Mouse (Mus musculus): ENCODE results near the gene Mybpc3. TPM values are rescaled to one million over a fixed set of nuclear protein-coding genes. Genes with fewer than 3 reads are reported as not detected.
"Not testable (repeated sequence)": the region's sequence is repeated elsewhere in the genome, so short reads cannot be mapped to it uniquely, and the experiment has no call there.

The Mybpc3 gene
- polyA plus RNA-seq, 1 experiment from 2014 or later, result not detected

DNA sequence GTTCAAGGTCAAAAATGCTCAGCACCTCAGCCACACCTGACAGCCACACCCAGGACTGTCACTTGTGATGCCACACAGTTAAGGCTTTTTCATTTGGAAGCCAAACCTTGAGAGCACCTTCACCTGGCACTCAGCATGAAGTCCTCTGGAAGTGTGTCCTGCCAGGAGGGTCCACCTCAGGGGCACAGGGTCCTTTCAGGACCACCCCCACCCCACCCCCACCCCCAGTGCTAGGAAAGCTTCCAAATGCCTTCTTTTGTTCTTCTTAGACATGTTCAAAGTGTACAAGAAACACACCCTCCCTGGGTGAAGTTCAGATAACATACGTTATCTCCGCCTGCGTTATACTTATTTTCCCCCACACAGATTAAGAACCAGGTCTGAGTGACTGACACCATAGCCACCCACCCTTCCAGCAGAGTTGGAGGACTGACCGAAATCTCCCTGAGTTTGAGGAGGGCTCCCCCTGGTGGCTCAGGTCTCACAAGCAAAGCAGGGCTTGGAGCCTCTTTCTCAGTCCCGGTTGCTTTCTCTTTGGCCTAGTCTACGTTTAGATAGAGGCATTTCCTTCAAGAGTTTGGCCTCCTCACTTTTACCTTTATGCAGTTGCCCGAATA, 16.7 kb upstream of the Mybpc3 start:
- H3K36me3 ChIP-seq (ENCODE audit: control insufficient read depth, insufficient read depth, low read length), result no peaks in the 10 kb centered on the region
- DNase-seq (ENCODE audit: low spot score, missing footprints) (peak; percentile 98), ATAC-seq (ENCODE audit: low FRiP score) (peak; percentile 81)
- no peak overlapping the region for H3K27ac ChIP-seq (ENCODE audit: low read depth, low read length)
- H3K27me3 ChIP-seq (ENCODE audit: control insufficient read depth, insufficient read depth, low read length), result no peaks in the 10 kb centered on the region
- no peaks in the 10 kb centered on the region for H3K9me3 ChIP-seq (ENCODE audit: control insufficient read depth, low read length)
- no peak overlapping the region for H3K9ac ChIP-seq (ENCODE audit: low read length)
- 15% methylated on average over 7 of the region's 7 CpGs for WGBS
- no peak overlapping the region for H3K4me2 ChIP-seq
- H3K4me3 ChIP-seq (ENCODE audit: low read depth, low read length), result no peak overlapping the region
- H3K4me1 ChIP-seq (ENCODE audit: control insufficient read depth, insufficient read depth, low read length), result no peaks in the 10 kb centered on the region

DNA sequence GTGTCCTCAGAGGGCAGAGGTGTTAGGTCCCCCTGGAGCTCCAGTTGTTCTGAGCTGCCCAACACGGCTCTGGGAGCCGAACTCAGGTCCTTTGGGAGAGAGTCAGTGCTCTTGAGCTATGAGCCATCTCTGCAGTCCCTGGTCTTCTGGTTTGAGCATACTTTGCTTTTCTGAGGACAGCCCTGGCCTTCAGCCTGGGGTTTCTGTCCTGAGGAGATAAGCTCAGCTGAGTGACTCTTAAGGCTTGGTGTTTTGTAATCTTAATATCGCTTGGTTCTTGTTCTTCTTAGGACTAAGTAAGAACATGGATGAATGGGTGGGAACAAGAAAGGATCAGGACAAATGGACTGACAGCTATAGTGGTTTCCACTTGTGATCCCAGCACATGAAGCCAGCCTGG, 9.8 kb upstream of the Mybpc3 start:
- ATAC-seq (ENCODE audit: low FRiP score) (no peak), DNase-seq (ENCODE audit: low spot score, missing footprints) (no peak)
- H3K27me3 ChIP-seq (ENCODE audit: control insufficient read depth, insufficient read depth, low read length), result no peaks in the 10 kb centered on the region
- no peak overlapping the region for H3K4me3 ChIP-seq (ENCODE audit: low read depth, low read length)
- H3K36me3 ChIP-seq (ENCODE audit: control insufficient read depth, insufficient read depth, low read length), result no peaks in the 10 kb centered on the region
- H3K27ac ChIP-seq (ENCODE audit: low read depth, low read length), result no peak overlapping the region
- H3K4me1 ChIP-seq (ENCODE audit: control insufficient read depth, insufficient read depth, low read length), result no peaks in the 10 kb centered on the region
- no peak overlapping the region for H3K9ac ChIP-seq (ENCODE audit: low read length)
- H3K4me2 ChIP-seq, result no peak overlapping the region
- 83% methylated on average over 3 of the region's 3 CpGs for WGBS
- no peaks in the 10 kb centered on the region for H3K9me3 ChIP-seq (ENCODE audit: control insufficient read depth, low read length)

DNA sequence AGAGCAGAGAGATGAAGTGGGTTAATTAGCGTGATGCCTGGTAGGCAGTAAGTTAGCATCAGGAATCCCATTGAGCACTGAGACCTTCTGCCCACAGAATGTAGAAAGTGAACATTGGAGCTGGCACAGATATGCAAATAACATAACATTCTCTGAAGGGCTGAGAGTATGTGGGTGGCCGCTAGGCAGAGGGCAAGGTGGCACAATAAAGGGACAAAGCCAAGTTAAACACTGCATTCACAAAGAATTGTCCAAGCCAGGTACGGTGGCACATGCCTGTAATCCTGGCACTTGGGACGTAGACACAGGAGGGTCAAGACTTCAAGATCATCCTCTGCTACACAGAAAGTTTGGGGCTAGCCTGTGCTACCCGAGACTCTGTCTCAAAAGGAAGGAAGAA, 8.7 kb upstream of the Mybpc3 start:
- no peak overlapping the region for H3K27ac ChIP-seq (ENCODE audit: low read depth, low read length)
- no peaks in the 10 kb centered on the region for H3K9me3 ChIP-seq (ENCODE audit: control insufficient read depth, low read length)
- H3K4me3 ChIP-seq (ENCODE audit: low read depth, low read length), result no peak overlapping the region
- no peak overlapping the region for H3K9ac ChIP-seq (ENCODE audit: low read length)
- WGBS, result 83% methylated on average over 5 of the region's 5 CpGs
- H3K4me2 ChIP-seq, result no peak overlapping the region
- no peaks in the 10 kb centered on the region for H3K36me3 ChIP-seq (ENCODE audit: control insufficient read depth, insufficient read depth, low read length)
- DNase-seq (ENCODE audit: low spot score, missing footprints) (no peak), ATAC-seq (ENCODE audit: low FRiP score) (no peak)
- H3K27me3 ChIP-seq (ENCODE audit: control insufficient read depth, insufficient read depth, low read length), result no peaks in the 10 kb centered on the region
- H3K4me1 ChIP-seq (ENCODE audit: control insufficient read depth, insufficient read depth, low read length), result no peaks in the 10 kb centered on the region

DNA sequence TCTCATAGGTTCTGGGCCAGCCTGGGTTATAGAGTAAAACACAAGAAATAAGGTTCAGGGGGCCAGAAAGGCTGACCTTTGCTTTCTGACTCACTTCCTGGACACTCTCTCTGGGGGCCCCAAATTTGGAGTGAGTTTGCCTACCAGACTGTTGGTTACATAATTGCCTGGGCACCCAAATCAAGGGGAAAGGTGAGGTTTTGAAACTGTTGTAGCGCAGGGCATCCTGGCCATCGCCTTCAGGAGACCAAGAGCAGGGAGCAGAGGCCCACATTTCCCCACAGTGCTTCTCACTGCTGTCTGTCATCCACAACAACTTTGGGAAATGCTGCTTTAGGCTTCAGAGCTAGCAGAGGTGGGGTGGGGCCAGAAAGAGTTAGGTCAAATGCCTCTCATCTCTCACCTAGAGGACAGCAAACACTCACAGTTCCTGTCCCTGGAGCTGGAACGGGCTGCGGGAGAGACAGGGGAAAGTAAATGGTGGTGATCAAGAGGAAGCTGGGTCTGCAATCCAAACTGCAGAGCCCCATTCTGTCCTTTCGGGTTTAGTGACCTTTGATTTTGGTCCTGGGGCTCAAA, 8.0 kb upstream of the Mybpc3 start:
- H3K36me3 ChIP-seq (ENCODE audit: control insufficient read depth, insufficient read depth, low read length), result no peaks in the 10 kb centered on the region
- no peak overlapping the region for H3K27ac ChIP-seq (ENCODE audit: low read depth, low read length)
- WGBS, result 89% methylated on average over 5 of the region's 5 CpGs
- no peak overlapping the region for H3K4me3 ChIP-seq (ENCODE audit: low read depth, low read length)
- no peak overlapping the region for H3K4me2 ChIP-seq
- no peaks in the 10 kb centered on the region for H3K9me3 ChIP-seq (ENCODE audit: control insufficient read depth, low read length)
- no peaks in the 10 kb centered on the region for H3K4me1 ChIP-seq (ENCODE audit: control insufficient read depth, insufficient read depth, low read length)
- no peaks in the 10 kb centered on the region for H3K27me3 ChIP-seq (ENCODE audit: control insufficient read depth, insufficient read depth, low read length)
- DNase-seq (ENCODE audit: low spot score, missing footprints) (no peak), ATAC-seq (ENCODE audit: low FRiP score) (no peak)
- no peak overlapping the region for H3K9ac ChIP-seq (ENCODE audit: low read length)

DNA sequence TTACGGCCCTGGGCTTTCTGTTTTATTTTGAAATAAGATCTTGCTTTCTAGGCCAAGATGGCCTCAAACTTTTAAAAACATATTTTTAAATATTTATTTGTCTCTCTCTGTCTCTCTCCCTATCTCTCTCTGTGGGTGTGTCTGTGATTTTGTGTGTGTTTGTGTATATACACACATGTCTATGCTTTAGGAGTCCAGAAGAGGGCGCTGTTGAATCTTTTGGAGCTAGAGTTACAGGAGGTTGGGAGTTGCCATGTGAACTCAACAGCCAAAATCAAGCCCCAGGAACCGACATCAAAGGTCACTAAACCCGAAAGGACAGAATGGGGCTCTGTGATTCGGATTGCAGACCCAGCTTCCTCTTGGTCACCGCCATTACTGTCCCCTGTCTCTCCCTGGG, 7.5 kb upstream of the Mybpc3 start:
- ATAC-seq (ENCODE audit: low FRiP score), result no peak
- H3K27me3 ChIP-seq (ENCODE audit: control insufficient read depth, insufficient read depth, low read length), result no peaks in the 10 kb centered on the region
- no peak for DNase-seq (ENCODE audit: low spot score, missing footprints)
- no peaks in the 10 kb centered on the region for H3K9me3 ChIP-seq (ENCODE audit: control insufficient read depth, low read length)
- no peaks in the 10 kb centered on the region for H3K36me3 ChIP-seq (ENCODE audit: control insufficient read depth, insufficient read depth, low read length)
- H3K27ac ChIP-seq (ENCODE audit: low read depth, low read length), result no peak overlapping the region
- no peak overlapping the region for H3K4me3 ChIP-seq (ENCODE audit: low read depth, low read length)
- H3K4me1 ChIP-seq (ENCODE audit: control insufficient read depth, insufficient read depth, low read length), result no peaks in the 10 kb centered on the region
- no peak overlapping the region for H3K9ac ChIP-seq (ENCODE audit: low read length)
- WGBS, result 78% methylated on average over 6 of the region's 6 CpGs
- H3K4me2 ChIP-seq, result no peak overlapping the region

DNA sequence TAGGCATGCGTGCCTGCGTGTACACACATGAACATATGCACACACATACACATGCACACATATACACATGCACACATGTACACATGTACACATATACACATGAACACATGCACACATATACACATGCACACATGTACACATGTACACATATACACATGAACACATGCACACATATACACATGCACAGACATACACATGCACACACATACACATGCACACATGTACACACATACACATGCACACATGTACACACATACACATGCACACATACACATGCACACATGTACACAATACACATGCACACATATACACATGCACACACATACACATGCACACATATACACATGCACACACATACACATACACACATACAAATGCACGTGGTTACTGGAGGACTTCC, 6.1 kb upstream of the Mybpc3 start:
- not testable (repeated sequence) for H3K9me3 ChIP-seq (ENCODE audit: control insufficient read depth, low read length); H3K4me2 ChIP-seq; H3K4me3 ChIP-seq (ENCODE audit: low read depth, low read length); H3K9ac ChIP-seq (ENCODE audit: low read length); H3K36me3 ChIP-seq (ENCODE audit: control insufficient read depth, insufficient read depth, low read length); ATAC-seq (ENCODE audit: low FRiP score); H3K4me1 ChIP-seq (ENCODE audit: control insufficient read depth, insufficient read depth, low read length); DNase-seq (ENCODE audit: low spot score, missing footprints); H3K27me3 ChIP-seq (ENCODE audit: control insufficient read depth, insufficient read depth, low read length); H3K27ac ChIP-seq (ENCODE audit: low read depth, low read length)
- WGBS, result 88% methylated on average over 3 of the region's 3 CpGs

DNA sequence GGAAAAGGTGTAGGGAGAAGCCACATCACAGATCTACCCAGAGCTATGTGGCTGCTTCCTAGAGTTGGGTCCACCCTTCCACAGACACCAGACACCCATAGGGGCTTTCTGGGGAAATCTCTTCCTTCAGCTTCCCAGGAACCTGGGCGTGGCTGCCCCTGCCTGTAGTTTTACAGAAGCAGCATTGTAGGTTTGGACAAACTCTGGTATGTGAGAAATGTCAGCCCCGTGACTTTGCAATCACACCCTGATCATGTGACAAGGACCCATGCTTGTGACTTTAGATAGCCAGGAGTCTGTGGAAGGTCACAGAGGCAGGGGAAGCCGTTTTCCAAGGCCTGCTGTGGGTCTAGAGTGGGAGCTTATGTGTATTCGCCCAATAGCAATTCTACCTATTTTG, 5.5 kb upstream of the Mybpc3 start:
- DNase-seq (ENCODE audit: low spot score, missing footprints) (no peak), ATAC-seq (ENCODE audit: low FRiP score) (no peak)
- H3K36me3 ChIP-seq (ENCODE audit: control insufficient read depth, insufficient read depth, low read length), result no peaks in the 10 kb centered on the region
- no peak overlapping the region for H3K27ac ChIP-seq (ENCODE audit: low read depth, low read length)
- H3K9me3 ChIP-seq (ENCODE audit: control insufficient read depth, low read length), result no peaks in the 10 kb centered on the region
- no peaks in the 10 kb centered on the region for H3K4me1 ChIP-seq (ENCODE audit: control insufficient read depth, insufficient read depth, low read length)
- 53% methylated on average over 4 of the region's 4 CpGs for WGBS
- no peak overlapping the region for H3K4me2 ChIP-seq
- no peaks in the 10 kb centered on the region for H3K27me3 ChIP-seq (ENCODE audit: control insufficient read depth, insufficient read depth, low read length)
- no peak overlapping the region for H3K9ac ChIP-seq (ENCODE audit: low read length)
- H3K4me3 ChIP-seq (ENCODE audit: low read depth, low read length), result no peak overlapping the region

DNA sequence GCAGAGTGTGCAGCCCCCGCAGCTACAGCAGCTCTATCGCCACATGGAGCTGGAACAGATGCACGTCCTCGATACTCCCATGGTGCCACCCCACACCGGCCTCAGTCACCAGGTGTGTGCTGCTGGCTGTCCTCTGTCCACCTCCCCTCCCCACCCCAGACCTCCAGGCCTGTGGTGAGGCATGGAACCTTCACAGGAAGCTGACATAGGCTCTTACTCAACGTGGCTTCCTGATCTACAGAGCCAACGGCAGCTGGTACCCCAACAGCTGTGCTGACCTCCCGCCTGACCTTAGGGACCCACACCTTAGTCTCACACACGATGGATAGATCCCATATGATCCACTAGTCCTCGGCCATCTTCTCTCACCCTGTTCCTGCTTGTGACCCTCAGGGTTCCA, 4.6 kb upstream of the Mybpc3 start:
- Histone ChIP-seq H3K4me2 (no peak overlapping the region), H3K27ac (ENCODE audit: low read depth, low read length) (no peak overlapping the region), H3K36me3 (ENCODE audit: control insufficient read depth, insufficient read depth, low read length) (no peaks in the 10 kb centered on the region), H3K4me1 (ENCODE audit: control insufficient read depth, insufficient read depth, low read length) (no peaks in the 10 kb centered on the region), H3K9me3 (ENCODE audit: control insufficient read depth, low read length) (no peaks in the 10 kb centered on the region), H3K9ac (ENCODE audit: low read length) (no peak overlapping the region), H3K27me3 (ENCODE audit: control insufficient read depth, insufficient read depth, low read length) (no peaks in the 10 kb centered on the region), H3K4me3 (ENCODE audit: low read depth, low read length) (no peak overlapping the region)
- DNase-seq (ENCODE audit: low spot score, missing footprints) (no peak), ATAC-seq (ENCODE audit: low FRiP score) (no peak)
- 84% methylated on average over 10 of the region's 10 CpGs for WGBS

DNA sequence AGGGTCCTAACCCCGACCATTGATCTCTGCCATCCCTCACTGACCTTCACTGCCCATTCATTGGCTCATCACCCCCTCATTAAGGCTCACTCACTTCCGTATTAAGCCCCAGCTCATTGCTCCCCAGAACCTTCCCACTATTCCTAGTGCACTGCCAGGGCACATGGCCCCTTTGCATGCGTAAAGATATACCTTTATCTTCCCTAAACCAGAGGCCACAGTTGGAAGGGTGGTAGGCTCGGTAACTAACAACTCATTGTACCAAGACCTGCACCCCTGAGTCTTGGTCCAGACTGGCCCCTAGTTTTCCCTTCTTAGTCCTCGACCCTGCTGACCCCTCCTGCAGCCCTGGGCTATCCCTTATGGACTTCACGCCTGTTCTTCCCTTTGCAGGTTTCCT, 4.1 kb upstream of the Mybpc3 start:
- no peak overlapping the region for H3K4me2 ChIP-seq
- DNase-seq (ENCODE audit: low spot score, missing footprints), result no peak
- 73% methylated on average over 6 of the region's 6 CpGs for WGBS

More for the DNA sequence above, 4.1 kb upstream of the Mybpc3 start:
- Histone ChIP-seq H3K27me3 (ENCODE audit: control insufficient read depth, insufficient read depth, low read length) (no peaks in the 10 kb centered on the region), H3K9me3 (ENCODE audit: control insufficient read depth, low read length) (no peaks in the 10 kb centered on the region), H3K4me1 (ENCODE audit: control insufficient read depth, insufficient read depth, low read length) (no peaks in the 10 kb centered on the region), H3K4me3 (ENCODE audit: low read depth, low read length) (no peak overlapping the region), H3K27ac (ENCODE audit: low read depth, low read length) (no peak overlapping the region), H3K36me3 (ENCODE audit: control insufficient read depth, insufficient read depth, low read length) (no peaks in the 10 kb centered on the region), H3K9ac (ENCODE audit: low read length) (no peak overlapping the region)
- ATAC-seq (ENCODE audit: low FRiP score), result no peak

All from midbrain, embryonic 11.5 days (tissue).